ENCODE assay signal across 8 mouse cellular contexts in genomic region chr1:138617279-138618011, GRCm38 (mm10). TPM values are rescaled to one million over a fixed set of nuclear protein-coding genes. Genes with fewer than 3 reads are reported as not detected.
DNase-seq lines count a peak whose midpoint lies in the region; ATAC-seq and TF ChIP-seq lines count a peak whose summit lies in the region.

No protein-coding gene starts in this region.

- no peak for TF ChIP-seq POLR2A in CH12.LX (IDR thresholded peaks at IDR 0.05; ENCODE audit: low read depth, low read length)

- peak overlapping the region; percentile 55 to 89 (median 81) for H3K4me3 ChIP-seq in CH12.LX (replicated peaks in 1 of 3; ENCODE audit: low read depth in 2 of 3, low read length in 2 of 3, poor library complexity in 1 of 3)
- peak overlapping the region; percentile 94 for H3K4me3 ChIP-seq in forebrain, embryonic 10.5 days
- H3K4me3 ChIP-seq in kidney, embryonic 16.5 days (ENCODE audit: low read length) = peak overlapping the region; percentile 83
- H3K4me3 ChIP-seq in neural tube, embryonic 12.5 days = peak overlapping the region; percentile 36

- WGBS in forebrain, embryonic 10.5 days = 27% methylated on average over 17 of the region's 17 CpGs
- WGBS in kidney, embryonic 16.5 days = 4% methylated on average over 17 of the region's 17 CpGs
- 24% methylated on average over 17 of the region's 17 CpGs for WGBS in neural tube, embryonic 12.5 days

- no peak for TF ChIP-seq RAD21 in CH12.LX (IDR thresholded peaks at IDR 0.05; ENCODE audit: low read depth, low read length)

- no peaks in the 10 kb centered on the region for H3K9me3 ChIP-seq in CH12.LX (replicated peaks; ENCODE audit: low read length)
- H3K9me3 ChIP-seq in forebrain, embryonic 10.5 days = no peaks in the 10 kb centered on the region
- no peaks in the 10 kb centered on the region for H3K9me3 ChIP-seq in kidney, embryonic 16.5 days (ENCODE audit: low read length)
- H3K9me3 ChIP-seq in neural tube, embryonic 12.5 days = no peaks in the 10 kb centered on the region

- no peak for ATAC-seq in kidney, embryonic 16.5 days (ENCODE audit: low FRiP score, low TSS enrichment)
- no peak for ATAC-seq in neural tube, embryonic 12.5 days (ENCODE audit: low FRiP score, low read depth)

- TF ChIP-seq EP300 in CH12.LX (IDR thresholded peaks at IDR 0.05; ENCODE audit: low read length) = no peak

- H3K36me3 ChIP-seq in CH12.LX (replicated peaks in 1 of 2; ENCODE audit: control insufficient read depth in 1 of 2, insufficient read depth in 1 of 2, low read length in 1 of 2) = no peaks in the 10 kb centered on the region
- no peaks in the 10 kb centered on the region for H3K36me3 ChIP-seq in forebrain, embryonic 10.5 days (replicated peaks)
- H3K36me3 ChIP-seq in kidney, embryonic 16.5 days (ENCODE audit: insufficient read depth, low read length) = no peaks in the 10 kb centered on the region
- H3K36me3 ChIP-seq in neural tube, embryonic 12.5 days = no peaks in the 10 kb centered on the region

- DNase-seq in adrenal gland, postnatal 36 days = peak; percentile 7 to 12
- DNase-seq in adrenal gland, adult 18-20 months (ENCODE audit: low spot score in 2 of 2) = no peak
- no peak for DNase-seq in CH12.LX (ENCODE audit: extremely low read depth)
- DNase-seq in forebrain, embryonic 10.5 days (ENCODE audit: extremely low spot score, low spot score) = peak; percentile 19
- no peak for DNase-seq in retina, postnatal 1 day
- DNase-seq in cerebellum, postnatal 36 days = no peak

- in situ Hi-C loops in CH12.LX (cut with MboI; ENCODE audit: low pct_ligation_motif_present, low pct_unique_long_range_greater_than_20kb, low sequenced_read_pairs) = no loop called here

- H3K4me2 ChIP-seq in CH12.LX (ENCODE audit: insufficient read depth, low read depth, poor library complexity, severe bottlenecking) = peak overlapping the region; percentile 97
- peak overlapping the region; percentile 78 for H3K4me2 ChIP-seq in kidney, embryonic 16.5 days (replicated peaks; ENCODE audit: low read depth, low read length)
- H3K4me2 ChIP-seq in neural tube, embryonic 12.5 days (replicated peaks) = peak overlapping the region; percentile 77

- H3K9ac ChIP-seq in CH12.LX (ENCODE audit: insufficient read depth, low read depth) = peak overlapping the region; percentile 85
- H3K9ac ChIP-seq in kidney, embryonic 16.5 days (replicated peaks; ENCODE audit: low read length) = peak overlapping the region; percentile 75
- peak overlapping the region; percentile 47; the same call in 1 of the 2 replicates for H3K9ac ChIP-seq in neural tube, embryonic 12.5 days

- TF ChIP-seq CTCF in CH12.LX (conservative IDR thresholded peaks at IDR 0.05 in 1 of 2, IDR thresholded peaks at IDR 0.05 in 1 of 2; ENCODE audit: low read depth in 2 of 2, low read length in 2 of 2) = no peak

- dilution Hi-C loops in CH12.LX (cut with MboI; ENCODE audit: extremely low pct_ligation_motif_present, extremely low pct_unique_long_range_greater_than_20kb, low sequenced_read_pairs) = no loop called here

- no peaks in the 10 kb centered on the region for H3K27me3 ChIP-seq in CH12.LX (replicated peaks)
- no peaks in the 10 kb centered on the region for H3K27me3 ChIP-seq in forebrain, embryonic 10.5 days (ENCODE audit: poor library complexity, severe bottlenecking)
- H3K27me3 ChIP-seq in kidney, embryonic 16.5 days (ENCODE audit: insufficient read depth, low read length) = no peaks in the 10 kb centered on the region
- no peaks in the 10 kb centered on the region for H3K27me3 ChIP-seq in neural tube, embryonic 12.5 days (replicated peaks)

- H3K27ac ChIP-seq in CH12.LX (ENCODE audit: insufficient read depth, low read depth) = peak overlapping the region; percentile 91
- peak overlapping the region; percentile 97 for H3K27ac ChIP-seq in forebrain, embryonic 10.5 days
- peak overlapping the region; percentile 99 for H3K27ac ChIP-seq in kidney, embryonic 16.5 days (ENCODE audit: low read length)
- no peak overlapping the region for H3K27ac ChIP-seq in neural tube, embryonic 12.5 days

- peaks cover 39% of the 10 kb centered on the region for H3K79me2 ChIP-seq in CH12.LX (replicated peaks; ENCODE audit: control insufficient read depth, extremely low read depth, insufficient read depth, poor library complexity, severe bottlenecking)

- peaks cover 10 to 51% of the 10 kb centered on the region in 2 experiments for H3K4me1 ChIP-seq in CH12.LX (ENCODE audit: control insufficient read depth in 1 of 2, insufficient read depth in 2 of 2)
- H3K4me1 ChIP-seq in forebrain, embryonic 10.5 days = peaks cover 32% of the 10 kb centered on the region
- H3K4me1 ChIP-seq in kidney, embryonic 16.5 days (ENCODE audit: insufficient read depth, low read length) = peaks cover 25% of the 10 kb centered on the region
- H3K4me1 ChIP-seq in neural tube, embryonic 12.5 days = peaks cover 3% of the 10 kb centered on the region; the same call in 1 of the 2 replicates

TF ChIP-seq in CH12.LX, 34 proteins besides CTCF, POLR2A, EP300 and RAD21:
- TF ChIP-seq ETS1 (conservative IDR thresholded peaks at IDR 0.05; ENCODE audit: low read depth, low read length) = peak; percentile 38; the same call in 1 of the 2 replicates
- TF ChIP-seq NELFE (IDR thresholded peaks at IDR 0.05; ENCODE audit: low read depth, low read length) = no peak
- 0 out of 2 replicates have a peak, but pooled peaks have one; percentile 29 for TF ChIP-seq BHLHE40 (IDR thresholded peaks at IDR 0.05; ENCODE audit: low read depth, low read length)
- peak; percentile 2; the same call in 1 of the 2 replicates for TF ChIP-seq NRF1 (IDR thresholded peaks at IDR 0.05; ENCODE audit: low read depth, low read length)
- no peak for TF ChIP-seq MAZ (IDR thresholded peaks at IDR 0.05; ENCODE audit: low read depth, low read length)
- TF ChIP-seq UBTF (IDR thresholded peaks at IDR 0.05; ENCODE audit: low read depth, low read length) = no peak
- peak; percentile 75 for TF ChIP-seq MAFK (IDR thresholded peaks at IDR 0.05; ENCODE audit: insufficient replicate concordance, low read length)
- no peak for TF ChIP-seq ZNF384 (IDR thresholded peaks at IDR 0.05; ENCODE audit: low read depth, low read length)
- no peak for TF ChIP-seq USF2 (conservative IDR thresholded peaks at IDR 0.05; ENCODE audit: low read depth, low read length)
- no peak for TF ChIP-seq PAX5 (IDR thresholded peaks at IDR 0.05; ENCODE audit: low read length)
- TF ChIP-seq CHD2 (IDR thresholded peaks at IDR 0.05; ENCODE audit: low read length) = 0 out of 2 replicates have a peak, but pooled peaks have one; percentile 14
- 0 out of 2 replicates have a peak, but pooled peaks have one; percentile 38 for TF ChIP-seq JUN (IDR thresholded peaks at IDR 0.05; ENCODE audit: insufficient read depth, low read depth, low read length)
- TF ChIP-seq MEF2A (IDR thresholded peaks at IDR 0.05; ENCODE audit: borderline replicate concordance, low read depth, low read length) = 0 out of 2 replicates have a peak, but pooled peaks have one; percentile 51
- TF ChIP-seq SMC3 (IDR thresholded peaks at IDR 0.05; ENCODE audit: low read depth, low read length) = no peak
- peak; percentile 89 for TF ChIP-seq CHD1 (IDR thresholded peaks at IDR 0.05; ENCODE audit: low read depth, low read length)
- 0 out of 2 replicates have a peak, but pooled peaks have one; percentile 25 for TF ChIP-seq JUND (conservative IDR thresholded peaks at IDR 0.05; ENCODE audit: low read depth, low read length)
- no peak for TF ChIP-seq USF1 (IDR thresholded peaks at IDR 0.05; ENCODE audit: low read depth, low read length)
- TF ChIP-seq TBP (conservative IDR thresholded peaks at IDR 0.05; ENCODE audit: low read depth, low read length) = no peak

RNA-seq across cellular contexts. Expression of gene Nek7, which starts 2.5 kb away (rescaled TPM):
- total RNA-seq in adrenal gland, postnatal 36 days (2021) = 10 to 100 TPM; 47.5 to 54.7 TPM
- 10 to 100 TPM; 43.8 to 52.3 TPM for total RNA-seq in adrenal gland, adult 18-20 months (2021)
- total RNA-seq in CH12.LX (2012; rRNA removed) = 29.1 and 34.1 TPM in 2 replicates
- 75.1 and 86.1 TPM in 2 replicates for total RNA-seq in CH12.LX (2014; rRNA removed)
- polyA plus RNA-seq in CH12.LX (2012; ENCODE audit: insufficient read length, low read depth) = 61.8 and 63.7 TPM in 2 replicates
- polyA plus RNA-seq in forebrain, embryonic 10.5 days (2016; fragmentation: Nextera tagmentation; extraction: Ambion mirVana) = 20.6 and 22.0 TPM in 2 replicates
- polyA plus RNA-seq in kidney, embryonic 16.5 days (2015; fragmentation: Nextera tagmentation; extraction: Ambion mirVana) = 42.6 and 43.7 TPM in 2 replicates
- 17.2 and 17.6 TPM in 2 replicates for polyA plus RNA-seq in neural tube, embryonic 12.5 days (2016; fragmentation: Nextera tagmentation; extraction: Ambion mirVana)

Comparison
In these comparisons a context has a peak if more than half of its experiments do, and no peak if none do; other contexts are left out.
1. DNase-seq: peak in adrenal gland, postnatal 36 days (2 of 2) and forebrain, embryonic 10.5 days (single experiment); none in adrenal gland, adult 18-20 months (0 of 2), CH12.LX (single experiment), retina, postnatal 1 day (single experiment) and cerebellum, postnatal 36 days (0 of 2).
2. H3K4me3 ChIP-seq: peak in every context shown above with its lines; median percentile 94 in forebrain, embryonic 10.5 days; 83 in kidney, embryonic 16.5 days; 81 in CH12.LX; 36 in neural tube, embryonic 12.5 days.
3. Peak in every context shown above with its lines, with median percentiles within 50 percentile points of each other: H3K4me2 ChIP-seq and H3K9ac ChIP-seq.